Mouse (Mus musculus): ENCODE measurements at regions not wholly inside any gene's neighbourhood (a gene's known extent, or its start where the extent isn't known, plus 50 kb on each side); places are given as distances from the start of the nearest gene placed in this dataset.

DNA sequence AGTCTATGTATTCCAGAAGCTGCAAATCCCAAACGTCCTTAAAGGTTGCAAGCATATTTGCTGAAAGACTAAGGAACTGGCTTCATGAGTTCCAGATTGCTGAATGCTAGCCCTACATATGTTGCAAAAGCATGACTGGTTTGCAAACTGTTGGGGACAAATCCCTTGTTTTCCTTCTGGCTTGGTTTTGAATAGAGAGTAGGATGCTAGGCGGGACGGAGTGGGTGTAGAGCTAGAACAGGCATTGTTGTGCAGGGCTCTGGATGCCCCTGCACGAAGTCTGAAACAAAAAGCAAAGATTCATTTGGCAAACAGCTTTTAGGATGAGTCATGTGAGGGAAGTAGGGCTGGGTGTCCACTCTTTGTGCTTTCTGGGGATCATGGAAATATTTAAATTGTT lies 500.9 kb upstream of the Cnksr2 start:
- Histone ChIP-seq H3K9ac (no peak overlapping the region), H3K27ac (no peak overlapping the region), H3K4me1 (no peaks in the 10 kb centered on the region), H3K9me3 (no peaks in the 10 kb centered on the region), H3K4me3 (no peak overlapping the region), H3K36me3 (replicated peaks) (no peaks in the 10 kb centered on the region), H3K4me2 (no peak overlapping the region), H3K27me3 (replicated peaks) (no peaks in the 10 kb centered on the region)
- no peak for ATAC-seq (replicated peaks)
- WGBS = 44% methylated on average over 4 of the region's 4 CpGs

DNA sequence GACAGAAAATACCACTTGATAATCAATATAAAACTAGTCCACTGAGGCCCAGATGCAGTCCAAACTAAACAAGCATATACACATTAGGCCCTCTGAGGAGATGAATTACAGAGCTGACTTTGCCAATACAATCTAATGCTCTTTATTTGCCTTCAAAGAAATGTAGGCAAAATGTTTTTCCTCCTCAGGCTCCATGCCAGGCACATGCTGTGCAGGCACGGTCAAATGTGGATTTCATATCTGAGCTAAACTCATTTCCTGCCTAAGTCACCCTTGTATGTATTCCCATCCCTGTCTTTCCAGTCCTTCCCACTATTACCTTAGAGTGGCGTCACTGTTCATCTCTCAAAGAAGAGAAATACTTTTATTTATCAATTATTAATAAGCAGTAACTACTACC lies 534.8 kb upstream of the Cnksr2 start:
- H3K36me3 ChIP-seq (replicated peaks) = no peaks in the 10 kb centered on the region
- H3K27ac ChIP-seq = no peak overlapping the region
- WGBS = 70% methylated on average over 2 of the region's 2 CpGs
- no peak for ATAC-seq (replicated peaks)
- H3K9ac ChIP-seq = no peak overlapping the region
- no peak overlapping the region for H3K4me3 ChIP-seq
- no peak overlapping the region for H3K4me2 ChIP-seq
- H3K27me3 ChIP-seq (replicated peaks) = no peaks in the 10 kb centered on the region
- no peaks in the 10 kb centered on the region for H3K9me3 ChIP-seq
- H3K4me1 ChIP-seq = no peaks in the 10 kb centered on the region

DNA sequence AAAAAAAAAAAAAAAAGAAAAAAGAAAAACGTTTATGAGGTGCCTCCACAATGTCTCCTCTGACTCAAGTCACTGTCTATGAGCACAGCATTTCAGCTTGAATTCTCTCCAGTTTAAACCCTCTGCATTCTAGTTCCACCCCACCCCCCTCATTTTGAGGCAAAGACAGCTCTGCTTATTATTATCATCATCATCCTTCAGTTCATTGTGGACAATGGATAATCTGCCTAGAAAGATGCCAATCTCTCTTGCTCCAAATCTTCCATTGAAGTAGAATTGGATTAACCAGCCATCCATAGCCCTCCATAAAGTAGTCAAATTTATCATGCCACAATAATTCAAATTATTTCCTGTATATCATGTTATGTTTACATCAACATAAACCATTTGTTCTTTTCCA lies 570.0 kb upstream of the Cnksr2 start:
- no peak for ATAC-seq (replicated peaks)
- H3K27me3 ChIP-seq (replicated peaks) = no peaks in the 10 kb centered on the region
- no peak overlapping the region for H3K27ac ChIP-seq
- no peak overlapping the region for H3K4me3 ChIP-seq
- WGBS = 19% methylated on average over 1 of the region's 1 CpGs
- no peak overlapping the region for H3K4me2 ChIP-seq
- H3K9me3 ChIP-seq = no peaks in the 10 kb centered on the region
- H3K9ac ChIP-seq = no peak overlapping the region
- H3K4me1 ChIP-seq = no peaks in the 10 kb centered on the region
- no peaks in the 10 kb centered on the region for H3K36me3 ChIP-seq (replicated peaks)

DNA sequence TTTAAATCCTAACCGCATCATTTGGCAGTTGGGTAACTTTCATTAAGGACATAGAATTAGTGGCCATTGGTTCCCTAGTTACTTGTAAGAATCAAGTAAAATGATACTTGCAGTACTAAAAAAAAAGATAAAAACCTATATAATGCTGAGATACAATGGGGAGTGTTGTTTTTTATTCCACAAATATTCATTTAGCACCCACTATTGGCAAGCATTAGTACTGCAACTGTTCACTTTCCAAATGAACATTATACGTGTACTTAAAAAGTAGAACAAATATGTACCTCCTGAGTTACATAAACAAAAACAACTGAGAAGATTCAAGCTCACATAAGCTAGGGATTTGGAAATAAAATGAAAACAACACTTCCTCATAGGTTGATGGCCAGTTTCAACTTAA lies 570.5 kb upstream of the Cnksr2 start:
- Histone ChIP-seq H3K27me3 (replicated peaks) (no peaks in the 10 kb centered on the region), H3K9ac (no peak overlapping the region), H3K36me3 (replicated peaks) (no peaks in the 10 kb centered on the region), H3K27ac (no peak overlapping the region), H3K4me3 (no peak overlapping the region), H3K9me3 (no peaks in the 10 kb centered on the region), H3K4me2 (no peak overlapping the region), H3K4me1 (no peaks in the 10 kb centered on the region)
- no peak for ATAC-seq (replicated peaks)
- WGBS = 79% methylated on average over 2 of the region's 2 CpGs

DNA sequence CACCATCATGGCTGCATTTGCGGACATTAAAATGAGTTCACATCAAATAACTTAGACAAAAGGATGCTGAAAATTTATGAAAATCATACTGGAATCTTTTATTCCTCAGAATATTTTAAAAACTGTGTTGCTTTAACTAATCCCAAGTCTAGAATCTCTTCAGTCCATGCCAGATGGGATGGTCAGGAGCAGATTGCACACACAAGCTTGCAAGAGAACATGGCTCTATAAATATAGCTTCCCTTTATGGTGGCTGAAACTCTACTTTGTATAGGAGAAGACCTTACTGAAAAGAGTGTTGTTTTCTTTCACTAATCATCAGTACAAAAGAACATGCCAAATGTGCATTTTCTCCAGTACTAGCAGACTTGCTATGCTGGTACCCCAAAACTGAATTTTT lies 570.9 kb upstream of the Cnksr2 start:
- WGBS = 92% methylated on average over 1 of the region's 1 CpGs
- ATAC-seq (replicated peaks) = no peak
- no peaks in the 10 kb centered on the region for H3K27me3 ChIP-seq (replicated peaks)

DNA sequence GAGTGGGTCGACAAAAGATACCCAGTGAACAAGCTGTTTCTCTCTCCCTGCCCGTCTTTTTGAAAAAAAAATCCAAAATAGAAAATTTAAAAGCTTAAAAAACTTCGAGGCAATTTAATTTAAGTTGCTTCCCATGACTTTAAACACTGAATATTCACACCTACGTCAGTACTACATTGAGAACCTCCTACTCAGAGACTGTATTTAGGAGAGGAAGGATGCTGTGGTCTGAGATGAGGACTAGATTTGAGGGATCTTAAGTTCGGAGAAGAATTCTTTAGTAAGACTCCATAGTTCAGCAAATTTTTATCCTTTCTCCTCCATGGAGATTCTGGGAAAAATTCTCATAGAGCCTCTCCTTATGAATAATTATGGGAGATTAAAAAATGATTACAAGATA lies 571.4 kb upstream of the Cnksr2 start:
- Histone ChIP-seq H3K4me1 (no peaks in the 10 kb centered on the region), H3K4me3 (no peak overlapping the region), H3K27me3 (replicated peaks) (no peaks in the 10 kb centered on the region), H3K36me3 (replicated peaks) (no peaks in the 10 kb centered on the region), H3K27ac (no peak overlapping the region), H3K9ac (no peak overlapping the region), H3K4me2 (no peak overlapping the region), H3K9me3 (no peaks in the 10 kb centered on the region)
- no peak for ATAC-seq (replicated peaks)
- 70% methylated on average over 5 of the region's 5 CpGs for WGBS

More for the DNA sequence above, 570.9 kb upstream of the Cnksr2 start:
- Histone ChIP-seq H3K27ac (no peak overlapping the region), H3K9me3 (no peaks in the 10 kb centered on the region), H3K36me3 (replicated peaks) (no peaks in the 10 kb centered on the region), H3K4me2 (no peak overlapping the region), H3K4me1 (no peaks in the 10 kb centered on the region), H3K9ac (no peak overlapping the region), H3K4me3 (no peak overlapping the region)

DNA sequence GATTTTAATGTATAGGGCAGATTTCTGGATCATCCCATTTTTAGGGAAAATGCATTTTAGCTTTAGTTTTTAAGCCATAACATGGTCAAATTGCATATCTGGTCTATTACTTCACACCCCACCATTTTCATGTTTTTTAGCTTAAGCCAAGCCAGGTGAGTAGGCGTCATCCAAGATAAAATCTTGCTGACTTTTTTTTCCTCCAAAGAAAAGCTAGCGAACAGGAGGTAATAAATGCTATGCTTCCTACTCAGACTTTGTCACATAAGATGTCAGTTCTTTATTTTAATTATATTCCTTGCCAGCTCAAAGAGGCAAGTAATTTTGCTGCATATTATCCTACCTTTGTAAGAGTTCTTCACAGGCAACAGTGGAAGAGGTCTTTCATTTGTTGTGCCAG lies 572.0 kb upstream of the Cnksr2 start:
- 77% methylated on average over 2 of the region's 2 CpGs for WGBS

DNA sequence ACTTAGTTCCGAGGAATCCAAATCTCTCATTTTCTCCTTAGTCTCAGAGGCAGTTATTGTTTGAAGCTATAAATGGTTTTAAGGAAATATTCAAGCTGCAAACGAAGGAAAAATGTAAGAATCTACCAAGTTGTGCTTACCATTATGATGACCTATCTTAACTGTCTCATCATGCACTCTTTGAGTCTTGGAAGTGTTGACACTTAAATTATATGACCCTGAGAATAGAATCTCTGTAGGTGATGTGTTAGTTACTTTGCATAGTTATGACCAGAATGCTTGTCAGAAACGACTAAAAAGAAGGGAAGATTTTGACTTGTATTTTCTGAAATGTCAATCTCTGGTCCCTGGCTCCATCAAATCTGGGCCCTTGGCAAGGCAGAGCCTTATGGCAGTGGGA lies 582.7 kb upstream of the Rps6ka3 start:
- H3K27ac ChIP-seq = no peak overlapping the region
- no peaks in the 10 kb centered on the region for H3K4me1 ChIP-seq
- ATAC-seq (replicated peaks) = no peak
- H3K4me3 ChIP-seq = no peak overlapping the region
- WGBS = 66% methylated on average over 3 of the region's 3 CpGs
- H3K4me2 ChIP-seq = no peak overlapping the region
- H3K36me3 ChIP-seq (replicated peaks) = no peaks in the 10 kb centered on the region
- peaks cover 9% of the 10 kb centered on the region; the same call in 1 of the 2 replicates for H3K27me3 ChIP-seq (replicated peaks)
- H3K9me3 ChIP-seq = no peaks in the 10 kb centered on the region
- H3K9ac ChIP-seq = no peak overlapping the region

More for the DNA sequence above, 572.0 kb upstream of the Cnksr2 start:
- Histone ChIP-seq H3K4me1 (no peaks in the 10 kb centered on the region), H3K4me3 (no peak overlapping the region), H3K4me2 (no peak overlapping the region), H3K36me3 (replicated peaks) (no peaks in the 10 kb centered on the region), H3K27me3 (replicated peaks) (no peaks in the 10 kb centered on the region), H3K27ac (no peak overlapping the region), H3K9ac (no peak overlapping the region), H3K9me3 (no peaks in the 10 kb centered on the region)
- no peak for ATAC-seq (replicated peaks)

DNA sequence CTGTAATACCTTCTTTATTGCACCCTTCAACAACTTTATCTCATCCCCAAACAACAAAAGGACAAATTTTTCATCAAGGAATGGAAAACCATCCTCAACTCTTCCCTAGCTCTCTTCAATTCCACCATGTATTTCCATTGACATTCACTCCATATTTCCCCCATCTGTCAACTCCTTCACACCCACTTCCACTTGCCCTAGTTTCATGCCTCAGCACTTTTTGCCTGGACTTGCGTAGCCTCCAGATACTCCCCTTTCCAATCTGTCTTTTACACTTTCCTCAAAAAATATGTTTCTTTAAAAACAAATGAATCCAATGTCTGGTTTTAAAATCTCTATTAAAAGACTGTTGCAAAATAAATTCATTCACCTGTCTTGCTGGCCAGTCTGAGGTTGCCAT lies 577.7 kb upstream of the Rps6ka3 start:
- Histone ChIP-seq H3K9me3 (no peaks in the 10 kb centered on the region), H3K4me3 (no peak overlapping the region), H3K36me3 (replicated peaks) (no peaks in the 10 kb centered on the region), H3K27me3 (replicated peaks) (peaks cover 6% of the 10 kb centered on the region; the same call in 1 of the 2 replicates), H3K9ac (no peak overlapping the region), H3K4me1 (no peaks in the 10 kb centered on the region), H3K27ac (no peak overlapping the region), H3K4me2 (no peak overlapping the region)
- no peak for ATAC-seq (replicated peaks)
- 86% methylated on average over 1 of the region's 1 CpGs for WGBS

DNA sequence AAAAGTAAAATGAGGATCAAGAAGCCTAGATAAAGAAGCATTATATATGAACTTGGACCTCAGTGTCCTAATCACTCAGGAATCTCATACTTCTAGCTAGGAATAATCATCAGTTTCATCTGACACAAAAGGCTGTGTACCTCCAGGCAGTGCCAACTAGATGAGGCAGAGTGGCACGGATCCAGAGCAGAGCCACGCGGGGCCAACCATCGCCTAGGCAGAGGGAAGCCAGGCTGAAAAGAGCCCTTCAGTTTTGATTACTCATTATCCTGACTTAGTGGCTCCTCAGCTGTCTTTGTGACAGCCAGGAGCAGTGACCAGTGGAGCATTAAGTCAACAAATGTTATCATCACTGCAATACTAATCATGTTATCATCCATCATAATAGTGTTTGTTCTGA lies 557.9 kb upstream of the Rps6ka3 start:
- WGBS = 66% methylated on average over 4 of the region's 4 CpGs
- no peak overlapping the region for H3K4me2 ChIP-seq
- no peaks in the 10 kb centered on the region for H3K4me1 ChIP-seq
- H3K4me3 ChIP-seq = no peak overlapping the region
- H3K9me3 ChIP-seq = no peaks in the 10 kb centered on the region
- no peak overlapping the region for H3K9ac ChIP-seq
- ATAC-seq (replicated peaks) = no peak; the same call in 1 of the 2 replicates
- H3K27me3 ChIP-seq (replicated peaks) = no peaks in the 10 kb centered on the region
- H3K36me3 ChIP-seq (replicated peaks) = no peaks in the 10 kb centered on the region
- H3K27ac ChIP-seq = no peak overlapping the region

DNA sequence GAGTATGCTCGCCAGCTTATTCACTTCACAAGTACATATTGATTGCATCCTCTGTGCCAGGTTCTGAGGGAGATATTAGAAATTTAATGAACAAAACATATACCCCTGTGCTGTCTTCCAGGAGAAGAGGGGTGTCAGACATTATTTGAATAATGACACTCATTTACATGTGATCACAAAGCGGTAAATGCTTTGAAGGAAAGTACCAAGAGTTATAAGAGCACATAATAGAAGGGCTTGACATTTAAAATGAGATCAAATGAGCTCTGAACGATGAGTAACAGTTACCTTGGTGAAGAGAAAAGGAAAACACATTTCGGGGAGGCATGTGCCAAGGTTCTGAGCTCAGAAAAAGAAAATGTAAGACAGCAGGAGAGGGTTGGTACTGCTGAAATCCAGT lies 553.9 kb upstream of the Rps6ka3 start:
- no peaks in the 10 kb centered on the region for H3K9me3 ChIP-seq
- no peak overlapping the region for H3K27ac ChIP-seq
- no peak overlapping the region for H3K4me3 ChIP-seq
- no peaks in the 10 kb centered on the region for H3K27me3 ChIP-seq (replicated peaks)
- ATAC-seq (replicated peaks) = no peak
- H3K36me3 ChIP-seq (replicated peaks) = no peaks in the 10 kb centered on the region
- no peaks in the 10 kb centered on the region for H3K4me1 ChIP-seq
- H3K4me2 ChIP-seq = no peak overlapping the region
- H3K9ac ChIP-seq = no peak overlapping the region
- WGBS = 60% methylated on average over 4 of the region's 4 CpGs

DNA sequence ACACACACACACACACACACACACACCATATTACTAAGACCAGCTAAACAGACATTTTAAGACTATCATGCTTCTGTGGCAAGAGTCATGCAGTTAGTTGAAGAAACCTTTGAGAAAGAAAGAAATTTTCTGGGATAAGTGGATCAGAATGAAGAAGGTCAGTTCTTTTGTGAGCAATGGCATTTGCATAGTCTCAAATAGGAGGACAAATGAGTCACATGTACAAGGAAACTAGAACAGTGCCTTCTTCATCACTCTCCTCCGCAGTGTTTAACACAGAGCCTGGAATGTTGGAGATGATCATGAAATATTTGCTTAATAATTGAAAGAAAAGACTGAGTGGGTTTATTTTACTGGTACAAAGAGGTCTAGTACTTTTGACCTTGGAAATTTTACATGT lies 515.9 kb upstream of the Rps6ka3 start:
- H3K9me3 ChIP-seq = no peaks in the 10 kb centered on the region
- H3K27ac ChIP-seq = no peak overlapping the region
- no peak overlapping the region for H3K4me2 ChIP-seq
- H3K27me3 ChIP-seq (replicated peaks) = no peaks in the 10 kb centered on the region
- H3K4me1 ChIP-seq = no peaks in the 10 kb centered on the region
- no peak overlapping the region for H3K9ac ChIP-seq
- WGBS = 78% methylated on average over 1 of the region's 1 CpGs
- no peak overlapping the region for H3K4me3 ChIP-seq
- H3K36me3 ChIP-seq (replicated peaks) = no peaks in the 10 kb centered on the region
- no peak for ATAC-seq (replicated peaks)

DNA sequence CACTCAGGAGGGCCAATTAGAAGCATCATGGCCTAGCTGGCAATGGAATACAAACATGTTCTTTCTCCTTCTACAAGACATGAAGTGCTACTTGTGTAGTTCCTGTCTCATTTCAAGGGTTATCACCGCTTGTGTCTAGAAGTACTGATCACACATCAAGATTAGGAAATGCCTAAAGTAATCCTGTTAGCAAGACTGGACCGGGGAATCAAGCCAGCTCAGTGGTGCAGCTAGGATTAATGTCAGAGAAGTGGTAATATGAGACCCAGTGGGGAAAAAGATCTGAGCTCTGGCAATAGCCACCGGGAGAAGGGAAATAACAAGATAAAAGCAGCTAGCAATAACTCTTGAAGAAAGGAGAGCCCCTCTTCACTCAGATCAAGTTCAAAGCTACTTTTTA lies 506.7 kb upstream of the Rps6ka3 start:
- Histone ChIP-seq H3K4me3 (no peak overlapping the region), H3K9ac (no peak overlapping the region), H3K27ac (no peak overlapping the region), H3K9me3 (no peaks in the 10 kb centered on the region), H3K4me1 (no peaks in the 10 kb centered on the region), H3K27me3 (replicated peaks) (no peaks in the 10 kb centered on the region), H3K4me2 (no peak overlapping the region), H3K36me3 (replicated peaks) (no peaks in the 10 kb centered on the region)
- 49% methylated on average over 3 of the region's 3 CpGs for WGBS
- no peak for ATAC-seq (replicated peaks)

DNA sequence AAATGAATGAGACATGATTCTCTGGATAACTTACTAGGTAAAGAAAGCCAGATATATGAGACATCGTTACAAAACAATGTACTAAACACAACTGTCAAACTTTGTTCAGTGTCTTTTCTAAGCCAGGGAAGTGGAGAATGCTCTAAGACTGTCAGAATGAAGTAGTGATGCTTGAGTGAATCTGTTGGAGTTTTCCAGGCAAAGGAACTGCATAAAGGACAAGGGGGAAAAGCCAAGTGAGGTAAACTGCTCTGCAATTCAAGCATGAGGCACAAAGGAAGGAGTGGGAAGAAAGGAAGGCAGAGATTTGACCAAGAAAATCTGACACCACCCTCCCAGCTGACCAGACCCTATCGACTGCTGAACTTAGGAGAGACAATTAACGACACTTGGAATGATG lies 500.3 kb upstream of the Rps6ka3 start:
- Histone ChIP-seq H3K4me2 (no peak overlapping the region), H3K4me1 (no peaks in the 10 kb centered on the region), H3K9ac (no peak overlapping the region), H3K27me3 (replicated peaks) (no peaks in the 10 kb centered on the region), H3K4me3 (no peak overlapping the region), H3K36me3 (replicated peaks) (no peaks in the 10 kb centered on the region), H3K27ac (no peak overlapping the region), H3K9me3 (no peaks in the 10 kb centered on the region)
- 70% methylated on average over 3 of the region's 3 CpGs for WGBS
- ATAC-seq (replicated peaks) = no peak

Data from midbrain, embryonic 15.5 days (tissue).